Mouse (Mus musculus) embryonic facial prominence, embryonic 14.5 days (tissue): ENCODE measurements at regions not wholly inside any gene's neighbourhood (a gene's known extent, or its start where the extent isn't known, plus 50 kb on each side); places are given as distances from the start of the nearest gene placed in this dataset.

Experiments
- ATAC-seq: fragments of 200-750 bp; cut with Nextera tagmentation; 2 replicates; pipeline ENCODE4 v1.8.0; 2017; ENCODE audit warnings: low read depth, moderate number of reproducible peaks, moderate TSS enrichment
- DNase-seq: peaks from one replicate; pipeline ENCODE4 v3.0.0-alpha.2; 2015; ENCODE audit warnings: low spot score
- H3K27ac ChIP-seq: fragments of 300-500 bp; sonication (generic); replicated peaks from 2 replicates; pipeline ENCODE4 v1.5.1; 2014; ENCODE audit warnings: low read depth, mild to moderate bottlenecking, low read length, moderate library complexity
- H3K27me3 ChIP-seq: fragments of 300-500 bp; sonication (generic); replicated peaks from 2 replicates; pipeline ENCODE4 v1.6.1; 2014; ENCODE audit warnings: low read length; ENCODE audit not compliant: control insufficient read depth, insufficient read depth
- H3K36me3 ChIP-seq: fragments of 300-500 bp; sonication (generic); 2 replicates; pipeline ENCODE4 v1.6.1; 2014; ENCODE audit warnings: low read length, mixed read lengths; ENCODE audit not compliant: control insufficient read depth, insufficient read depth
- H3K4me1 ChIP-seq: fragments of 300-500 bp; sonication (generic); 2 replicates; pipeline ENCODE4 v1.6.1; 2014; ENCODE audit warnings: antibody characterized with exemption, low read length; ENCODE audit not compliant: control insufficient read depth, insufficient read depth
- H3K4me2 ChIP-seq: fragments of 300-500 bp; sonication (generic); 2 replicates; pipeline ENCODE4 v1.6.1; 2014; ENCODE audit warnings: low read depth, mild to moderate bottlenecking, low read length, moderate library complexity, mixed read lengths
- H3K4me3 ChIP-seq: fragments of 300-500 bp; sonication (generic); 2 replicates; pipeline ENCODE4 v1.5.1; 2014; ENCODE audit warnings: low read depth, mild to moderate bottlenecking, low read length
- H3K9ac ChIP-seq: fragments of 300-500 bp; sonication (generic); 2 replicates; pipeline ENCODE4 v1.6.1; 2014; ENCODE audit warnings: low read depth, mild to moderate bottlenecking, low read length, moderate library complexity, mixed read lengths
- H3K9me3 ChIP-seq: fragments of 300-500 bp; sonication (generic); 2 replicates; pipeline ENCODE4 v1.6.1; 2016; ENCODE audit warnings: low read length; ENCODE audit not compliant: control insufficient read depth
- WGBS: fragments of 180-500 bp; shearing (Covaris S2); extraction: QIAGEN DNeasy Blood & Tissue Kit; methylation state at CpG from one replicate; pipeline ENCODE4 v1.1.7; 2014; 5-methylcytosine and 5-hydroxymethylcytosine counted together

GRCm38 (mm10) chr1:78761061-78761515 lies 55.5 kb upstream of the Kcne4 start:
- DNase-seq (no peak), ATAC-seq (0 out of 2 replicates have a peak, but pooled peaks have one; percentile 22)
- WGBS: 74% methylated on average over 3 of the region's 3 CpGs
- Histone ChIP-seq H3K4me2 (no peak overlapping the region), H3K4me3 (no peak overlapping the region), H3K27me3 (no peaks in the 10 kb centered on the region), H3K9me3 (no peaks in the 10 kb centered on the region), H3K27ac (no peak overlapping the region), H3K4me1 (no peaks in the 10 kb centered on the region), H3K36me3 (no peaks in the 10 kb centered on the region), H3K9ac (no peak overlapping the region)
